Mouse (Mus musculus): ENCODE results near the gene Ptch1.

- no peak for TF ChIP-seq FLI1 (IDR thresholded peaks at IDR 0.05; ENCODE audit: low read length)
- TF ChIP-seq GATA1 (IDR thresholded peaks at IDR 0.05; ENCODE audit: borderline replicate concordance, low read length), result no peak
Measured at GRCm38 (mm10) chr13:63507001-63507556, 66.3 kb downstream of the Ptch1 start.

Data from megakaryocyte, embryonic 14.5 days (primary cell).